Mouse (Mus musculus): ENCODE data around the gene AC124502.3. TPM values are rescaled to one million over a fixed set of nuclear protein-coding genes. Genes with fewer than 3 reads are reported as not detected.

AC124502.3 gene
- total and polyA plus RNA-seq, 2 experiments: 0.09 to 3.7 TPM

DNA sequence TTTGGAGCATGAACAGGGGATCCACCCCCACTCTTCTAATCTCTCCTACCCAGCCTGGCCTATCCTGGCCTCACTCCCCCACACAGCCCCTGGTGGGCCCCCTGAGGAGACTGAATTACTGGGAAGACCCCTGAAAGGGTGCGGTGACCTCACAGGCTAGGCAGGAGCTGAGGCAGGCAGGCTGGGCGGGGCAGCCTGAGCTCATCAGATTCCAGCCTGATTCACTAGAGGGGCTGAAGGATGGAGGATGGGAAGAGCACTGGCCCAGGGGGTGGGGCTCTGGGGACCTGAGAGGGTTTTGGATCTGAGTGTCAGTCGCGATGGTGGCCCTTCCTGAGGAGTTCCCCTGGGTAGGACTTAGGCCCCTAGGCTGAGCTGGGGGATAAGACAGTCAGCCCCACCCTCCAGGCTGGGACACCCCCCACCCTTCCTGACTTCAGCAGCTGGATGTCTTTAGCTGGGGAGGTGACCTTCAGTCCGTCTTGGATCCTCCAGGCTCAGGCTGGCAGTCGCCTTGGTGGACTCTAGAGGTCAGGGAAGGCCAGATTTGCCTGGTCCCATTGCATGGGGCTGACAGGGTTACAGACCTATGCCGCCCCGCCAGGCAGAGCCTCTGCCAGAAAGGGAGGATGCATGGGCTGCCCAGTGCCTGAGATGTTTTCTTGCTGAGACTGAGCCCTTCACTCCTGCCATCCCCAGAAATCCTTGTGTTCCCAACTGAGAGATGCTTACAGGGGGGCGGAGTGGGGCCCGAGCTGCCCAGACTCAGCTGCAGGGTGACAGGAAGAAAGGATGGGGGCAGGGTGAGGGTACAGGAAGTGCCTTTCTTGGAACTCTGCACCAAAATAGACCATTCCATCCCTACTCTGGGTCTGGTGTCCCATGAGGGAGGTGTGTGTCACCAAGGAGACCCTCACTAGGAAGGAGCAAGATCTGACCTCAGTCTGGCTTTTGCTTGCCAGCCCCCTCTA lies 20.4 kb downstream of the AC124502.3 start:
- H3K27ac ChIP-seq (replicated peaks; ENCODE audit: insufficient read depth, low read depth, low read length): no peak overlapping the region; the same call in 1 of the 2 replicates
- H3K9ac ChIP-seq (ENCODE audit: low read depth, low read length): no peak overlapping the region
- no peaks in the 10 kb centered on the region for H3K36me3 ChIP-seq (ENCODE audit: control insufficient read depth, insufficient read depth, low read length)
- TF ChIP-seq CTCF (IDR thresholded peaks at IDR 0.05; ENCODE audit: low read depth, low read length) (no peak), POLR2A (IDR thresholded peaks at IDR 0.05; ENCODE audit: extremely low read depth, insufficient read depth, low read length) (no peak)
- DNase-seq (ENCODE audit: extremely low read depth, low read depth, low spot score): no peak
- WGBS: 28% methylated on average over 10 of the region's 10 CpGs
- H3K79me2 ChIP-seq (ENCODE audit: control insufficient read depth, insufficient read depth, low read length): no peaks in the 10 kb centered on the region
- no peaks in the 10 kb centered on the region for H3K4me1 ChIP-seq (ENCODE audit: control insufficient read depth, insufficient read depth, low read length)
- no peaks in the 10 kb centered on the region for H3K27me3 ChIP-seq (ENCODE audit: control insufficient read depth, insufficient read depth, low read length)
- no peak overlapping the region for H3K4me3 ChIP-seq (ENCODE audit: insufficient read depth, low read depth, low read length)

DNA sequence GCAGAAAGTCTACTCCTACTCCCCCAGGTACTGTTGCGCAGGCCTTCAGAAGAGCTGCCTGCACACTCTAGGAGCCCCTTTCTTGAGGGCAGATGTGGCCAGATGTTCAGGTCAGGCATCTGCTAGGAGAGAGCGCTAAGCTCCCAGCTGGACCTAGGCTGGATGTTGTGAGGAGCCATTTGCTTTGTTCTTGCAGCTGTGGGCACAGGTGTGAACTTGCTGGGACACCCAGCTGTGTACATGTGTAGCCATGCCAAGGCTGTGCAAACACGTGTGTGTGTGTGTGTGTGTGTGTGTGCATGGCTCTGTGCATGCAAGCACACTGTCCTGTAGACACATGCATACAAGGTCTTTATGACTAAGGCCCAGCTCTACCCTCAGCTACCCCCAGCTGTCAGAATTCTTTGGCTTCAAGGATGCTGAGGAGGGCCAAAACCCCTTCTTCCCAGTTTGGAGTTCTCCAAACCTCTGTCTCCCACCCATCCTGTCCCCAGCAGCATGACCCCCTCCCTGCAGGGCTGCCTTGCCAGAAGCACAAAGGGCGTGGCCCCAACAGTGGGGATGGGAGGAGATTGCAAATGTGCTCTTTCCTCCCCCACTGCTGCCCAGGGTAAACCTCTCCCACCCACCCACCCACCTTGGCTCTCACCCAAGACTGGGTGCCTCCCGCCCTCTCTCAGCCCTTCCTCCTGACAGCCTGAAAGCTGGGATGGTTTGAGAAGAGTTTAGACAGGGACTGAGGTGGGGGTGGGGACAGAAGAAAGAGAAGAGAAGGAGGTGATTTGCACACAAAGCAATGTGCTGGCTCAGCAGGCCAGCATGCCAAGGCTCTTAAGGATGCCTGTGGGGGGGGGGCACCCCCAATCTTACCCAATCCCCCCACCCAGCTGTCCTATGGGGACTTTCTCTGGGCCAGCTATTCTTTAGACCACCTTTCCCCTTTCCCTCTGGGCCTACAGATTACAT lies 22.0 kb downstream of the AC124502.3 start:
- H3K4me3 ChIP-seq (ENCODE audit: insufficient read depth, low read depth, low read length): no peak overlapping the region
- H3K4me1 ChIP-seq (ENCODE audit: control insufficient read depth, insufficient read depth, low read length): no peaks in the 10 kb centered on the region
- no peaks in the 10 kb centered on the region for H3K27me3 ChIP-seq (ENCODE audit: control insufficient read depth, insufficient read depth, low read length)
- no peaks in the 10 kb centered on the region for H3K79me2 ChIP-seq (ENCODE audit: control insufficient read depth, insufficient read depth, low read length)
- H3K9ac ChIP-seq (ENCODE audit: low read depth, low read length): no peak overlapping the region
- H3K27ac ChIP-seq (replicated peaks; ENCODE audit: insufficient read depth, low read depth, low read length): no peak overlapping the region
- no peak for DNase-seq (ENCODE audit: extremely low read depth, low read depth, low spot score)
- WGBS: 51% methylated on average over 5 of the region's 5 CpGs
- TF ChIP-seq CTCF (IDR thresholded peaks at IDR 0.05; ENCODE audit: low read depth, low read length) (no peak), POLR2A (IDR thresholded peaks at IDR 0.05; ENCODE audit: extremely low read depth, insufficient read depth, low read length) (no peak)
- no peaks in the 10 kb centered on the region for H3K36me3 ChIP-seq (ENCODE audit: control insufficient read depth, insufficient read depth, low read length)

DNA sequence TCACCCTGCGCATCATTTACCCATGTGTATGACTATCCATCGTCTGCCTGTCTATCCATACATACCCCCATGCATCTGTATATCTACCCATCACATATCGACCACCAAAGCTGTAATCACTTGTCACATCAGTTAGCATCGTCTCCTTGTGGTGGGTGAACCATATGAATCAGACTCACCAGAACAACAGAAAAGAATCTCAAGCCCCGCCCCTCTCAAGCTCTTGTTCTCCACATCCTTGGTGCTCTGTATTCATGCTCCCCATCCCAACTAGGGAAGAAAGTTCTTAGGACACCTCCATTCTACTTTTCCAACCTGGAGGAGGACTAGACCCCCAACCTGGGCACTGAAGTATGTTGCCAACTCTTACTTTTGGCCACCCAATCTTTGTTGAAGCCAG lies 23.4 kb downstream of the AC124502.3 start:
- Histone ChIP-seq H3K9ac (ENCODE audit: low read depth, low read length) (no peak overlapping the region), H3K4me3 (ENCODE audit: insufficient read depth, low read depth, low read length) (no peak overlapping the region), H3K27me3 (ENCODE audit: control insufficient read depth, insufficient read depth, low read length) (no peaks in the 10 kb centered on the region), H3K79me2 (ENCODE audit: control insufficient read depth, insufficient read depth, low read length) (no peaks in the 10 kb centered on the region), H3K36me3 (ENCODE audit: control insufficient read depth, insufficient read depth, low read length) (no peaks in the 10 kb centered on the region), H3K27ac (replicated peaks; ENCODE audit: insufficient read depth, low read depth, low read length) (no peak overlapping the region), H3K4me1 (ENCODE audit: control insufficient read depth, insufficient read depth, low read length) (no peaks in the 10 kb centered on the region)
- DNase-seq (ENCODE audit: extremely low read depth, low read depth, low spot score): no peak
- WGBS: 85% methylated on average over 5 of the region's 5 CpGs
- TF ChIP-seq POLR2A (IDR thresholded peaks at IDR 0.05; ENCODE audit: extremely low read depth, insufficient read depth, low read length): no peak

DNA sequence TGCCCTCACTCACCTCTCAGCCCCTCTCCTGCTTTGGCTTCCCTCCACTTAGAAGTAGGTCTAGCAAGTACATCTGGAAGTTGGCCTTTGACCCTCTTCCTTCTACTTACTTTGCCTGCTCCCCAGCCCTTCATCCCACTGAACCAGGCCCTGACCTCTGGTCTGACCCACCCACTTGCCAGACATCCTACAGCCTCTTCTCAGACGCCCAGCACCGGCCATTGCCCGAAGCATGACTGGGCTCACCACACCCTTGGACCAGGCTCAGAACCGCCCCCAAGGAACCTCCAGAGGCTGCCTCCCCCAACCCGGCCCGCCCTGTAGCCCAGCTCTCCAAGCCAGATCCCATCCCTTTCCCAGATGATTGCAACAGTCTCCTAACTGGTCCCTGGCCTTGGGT lies 23.8 kb downstream of the AC124502.3 start:
- TF ChIP-seq CTCF (IDR thresholded peaks at IDR 0.05; ENCODE audit: low read depth, low read length) (no peak), POLR2A (IDR thresholded peaks at IDR 0.05; ENCODE audit: extremely low read depth, insufficient read depth, low read length) (no peak)
- H3K27ac ChIP-seq (replicated peaks; ENCODE audit: insufficient read depth, low read depth, low read length): no peak overlapping the region
- no peaks in the 10 kb centered on the region for H3K4me1 ChIP-seq (ENCODE audit: control insufficient read depth, insufficient read depth, low read length)
- H3K79me2 ChIP-seq (ENCODE audit: control insufficient read depth, insufficient read depth, low read length): no peaks in the 10 kb centered on the region
- no peak overlapping the region for H3K4me3 ChIP-seq (ENCODE audit: insufficient read depth, low read depth, low read length)
- H3K27me3 ChIP-seq (ENCODE audit: control insufficient read depth, insufficient read depth, low read length): no peaks in the 10 kb centered on the region
- no peak for DNase-seq (ENCODE audit: extremely low read depth, low read depth, low spot score)
- 89% methylated on average over 6 of the region's 6 CpGs for WGBS
- H3K9ac ChIP-seq (ENCODE audit: low read depth, low read length): no peak overlapping the region
- H3K36me3 ChIP-seq (ENCODE audit: control insufficient read depth, insufficient read depth, low read length): no peaks in the 10 kb centered on the region

DNA sequence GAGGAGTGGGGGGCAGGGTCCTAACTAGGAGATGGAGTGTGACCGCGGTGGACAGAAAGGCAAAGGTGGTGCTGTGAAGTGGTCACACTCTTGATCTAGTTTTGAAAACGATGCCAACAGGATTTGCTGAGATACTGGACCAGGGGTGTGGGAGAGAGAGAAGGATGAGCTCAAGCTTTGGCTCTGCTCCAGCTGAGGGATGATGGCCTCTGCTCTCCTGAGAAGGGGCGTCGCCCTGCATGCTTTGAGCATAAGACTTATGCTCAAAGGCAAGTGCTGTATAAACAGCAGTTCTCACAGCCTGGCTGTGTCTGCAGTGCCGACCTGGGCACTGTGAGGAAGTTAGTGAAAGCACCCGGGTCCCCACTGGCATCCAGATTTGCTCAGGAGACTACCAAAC lies 26.4 kb downstream of the AC124502.3 start:
- Histone ChIP-seq H3K4me3 (ENCODE audit: insufficient read depth, low read depth, low read length) (no peak overlapping the region), H3K9ac (ENCODE audit: low read depth, low read length) (no peak overlapping the region), H3K4me1 (ENCODE audit: control insufficient read depth, insufficient read depth, low read length) (no peaks in the 10 kb centered on the region), H3K27ac (replicated peaks; ENCODE audit: insufficient read depth, low read depth, low read length) (no peak overlapping the region), H3K27me3 (ENCODE audit: control insufficient read depth, insufficient read depth, low read length) (peaks cover 12% of the 10 kb centered on the region), H3K36me3 (ENCODE audit: control insufficient read depth, insufficient read depth, low read length) (no peaks in the 10 kb centered on the region), H3K79me2 (ENCODE audit: control insufficient read depth, insufficient read depth, low read length) (no peaks in the 10 kb centered on the region)
- DNase-seq (ENCODE audit: extremely low read depth, low read depth, low spot score): no peak
- TF ChIP-seq POLR2A (IDR thresholded peaks at IDR 0.05; ENCODE audit: extremely low read depth, insufficient read depth, low read length) (no peak), CTCF (IDR thresholded peaks at IDR 0.05; ENCODE audit: low read depth, low read length) (no peak)
- 69% methylated on average over 7 of the region's 7 CpGs for WGBS

Data from liver, adult 2 months (tissue).